Mouse (Mus musculus): ENCODE measurements around the gene Tnfrsf11a.

DNA sequence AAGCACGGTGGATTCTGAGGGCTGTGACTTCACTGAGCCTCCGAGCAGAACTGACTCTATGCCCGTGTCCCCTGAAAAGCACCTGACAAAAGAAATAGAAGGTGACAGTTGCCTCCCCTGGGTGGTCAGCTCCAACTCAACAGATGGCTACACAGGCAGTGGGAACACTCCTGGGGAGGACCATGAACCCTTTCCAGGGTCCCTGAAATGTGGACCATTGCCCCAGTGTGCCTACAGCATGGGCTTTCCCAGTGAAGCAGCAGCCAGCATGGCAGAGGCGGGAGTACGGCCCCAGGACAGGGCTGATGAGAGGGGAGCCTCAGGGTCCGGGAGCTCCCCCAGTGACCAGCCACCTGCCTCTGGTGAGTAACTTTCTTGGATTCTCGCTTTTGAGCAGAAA lies 46.9 kb downstream of the Tnfrsf11a start:
- TF ChIP-seq CTCF (conservative IDR thresholded peaks at IDR 0.05; ENCODE audit: insufficient read depth, insufficient read length, low read depth, low read length): no peak
- TF ChIP-seq POLR2A (IDR thresholded peaks at IDR 0.05; ENCODE audit: low read depth, low read length): no peak
